Mouse (Mus musculus) midbrain, embryonic 14.5 days (tissue): Measurements from ENCODE around the gene Ift22. TPM values are rescaled to one million over a fixed set of nuclear protein-coding genes. Genes with fewer than 3 reads are reported as not detected.
"Not testable (repeated sequence)": the region's sequence is repeated elsewhere in the genome, so short reads cannot be mapped to it uniquely, and the experiment has no call there.

Experiments
- ATAC-seq: fragments of 200-750 bp; cut with Nextera tagmentation; 2 replicates; pipeline ENCODE4 v1.8.0; 2017; ENCODE audit warnings: moderate number of reproducible peaks, moderate library complexity; ENCODE audit not compliant: low FRiP score, low TSS enrichment
- DNase-seq: peaks from one replicate; pipeline ENCODE4 v3.0.0-alpha.2; 2015
- H3K27ac ChIP-seq: fragments of 300-500 bp; sonication (generic); replicated peaks from 2 replicates; pipeline ENCODE4 v1.5.1; 2014; ENCODE audit warnings: mild to moderate bottlenecking, low read depth, low read length, moderate library complexity
- H3K27me3 ChIP-seq: fragments of 300-500 bp; sonication (generic); 2 replicates; pipeline ENCODE4 v1.6.1; 2014; ENCODE audit warnings: low read length, control low read depth, mixed read lengths; ENCODE audit not compliant: control insufficient read depth, insufficient read depth
- H3K36me3 ChIP-seq: fragments of 300-500 bp; sonication (generic); 2 replicates; pipeline ENCODE4 v1.6.1; 2014; ENCODE audit warnings: low read length, control low read depth; ENCODE audit not compliant: control insufficient read depth, insufficient read depth
- H3K4me1 ChIP-seq: fragments of 300-500 bp; sonication (generic); 2 replicates; pipeline ENCODE4 v1.6.1; 2014; ENCODE audit warnings: mild to moderate bottlenecking, antibody characterized with exemption, low read length, control low read depth; ENCODE audit not compliant: control insufficient read depth, insufficient read depth
- H3K4me2 ChIP-seq: fragments of 300-500 bp; sonication (generic); 2 replicates; pipeline ENCODE4 v1.6.1; 2014; ENCODE audit warnings: mild to moderate bottlenecking, low read length, moderate library complexity
- H3K4me3 ChIP-seq: fragments of 300-500 bp; sonication (generic); replicated peaks from 2 replicates; pipeline ENCODE4 v1.5.1; 2014; ENCODE audit warnings: low read depth, low read length
- H3K9ac ChIP-seq: fragments of 300-500 bp; sonication (generic); replicated peaks from 2 replicates; pipeline ENCODE4 v1.6.1; 2014; ENCODE audit warnings: mild to moderate bottlenecking, low read length, moderate library complexity
- H3K9me3 ChIP-seq: fragments of 300-500 bp; sonication (generic); 2 replicates; pipeline ENCODE4 v1.6.1; 2016; ENCODE audit warnings: low read length, control low read depth, mixed read lengths; ENCODE audit not compliant: control insufficient read depth
- WGBS: fragments of 180-500 bp; shearing (Covaris S2); extraction: QIAGEN DNeasy Blood & Tissue Kit; methylation state at CpG from one replicate; pipeline ENCODE4 v1.1.7; 2014; 5-methylcytosine and 5-hydroxymethylcytosine counted together
- polyA plus RNA-seq: library from polyadenylated mRNA; unstranded; fragments of >200 nt; fragmentation: Nextera tagmentation; extraction: Ambion mirVana; gene quantifications from 2 replicates; pipeline ENCODE4 v1.2.1, GENCODE M21; 2014

Gene Ift22
- polyA plus RNA-seq, 1 experiment from 2014 or later, result 133 TPM

GRCm38 (mm10) chr5:136937621-136938020 lies 29.7 kb downstream of the Ift22 start:
- H3K9ac ChIP-seq, result no peak overlapping the region
- H3K4me1 ChIP-seq, result no peaks in the 10 kb centered on the region
- ATAC-seq (no peak), DNase-seq (no peak)
- no peaks in the 10 kb centered on the region for H3K27me3 ChIP-seq
- H3K27ac ChIP-seq, result no peak overlapping the region
- H3K4me2 ChIP-seq, result no peak overlapping the region
- no peaks in the 10 kb centered on the region for H3K9me3 ChIP-seq
- no peaks in the 10 kb centered on the region for H3K36me3 ChIP-seq
- WGBS, result 93% methylated on average over 5 of the region's 5 CpGs
- no peak overlapping the region for H3K4me3 ChIP-seq

- Histone ChIP-seq H3K9me3 (no peaks in the 10 kb centered on the region), H3K27ac (no peak overlapping the region), H3K27me3 (no peaks in the 10 kb centered on the region), H3K36me3 (no peaks in the 10 kb centered on the region), H3K4me1 (no peaks in the 10 kb centered on the region), H3K4me2 (no peak overlapping the region), H3K9ac (no peak overlapping the region), H3K4me3 (no peak overlapping the region)
- DNase-seq (no peak), ATAC-seq (no peak)
- 71% methylated on average over 7 of the region's 7 CpGs for WGBS
Observed at GRCm38 (mm10) chr5:136939284-136939683, 31.3 kb downstream of the Ift22 start.

GRCm38 (mm10) chr5:136940029-136940428 lies 32.1 kb downstream of the Ift22 start:
- not testable (repeated sequence) for H3K9me3 ChIP-seq, H3K27ac ChIP-seq, DNase-seq, ATAC-seq, H3K27me3 ChIP-seq, H3K36me3 ChIP-seq, H3K4me2 ChIP-seq, H3K4me1 ChIP-seq, H3K9ac ChIP-seq, H3K4me3 ChIP-seq
- WGBS, result 92% methylated on average over 6 of the region's 6 CpGs

- Histone ChIP-seq H3K36me3 (no peaks in the 10 kb centered on the region), H3K4me1 (no peaks in the 10 kb centered on the region), H3K9ac (no peak overlapping the region), H3K4me3 (no peak overlapping the region), H3K27me3 (no peaks in the 10 kb centered on the region), H3K27ac (no peak overlapping the region), H3K4me2 (no peak overlapping the region), H3K9me3 (no peaks in the 10 kb centered on the region)
- ATAC-seq (no peak), DNase-seq (no peak)
- WGBS, result 90% methylated on average over 12 of the region's 12 CpGs
Observed at GRCm38 (mm10) chr5:136940845-136941560, 33.1 kb downstream of the Ift22 start.

- Histone ChIP-seq H3K4me1 (no peaks in the 10 kb centered on the region), H3K27me3 (no peaks in the 10 kb centered on the region), H3K36me3 (no peaks in the 10 kb centered on the region), H3K4me3 (no peak overlapping the region), H3K27ac (no peak overlapping the region), H3K9me3 (no peaks in the 10 kb centered on the region), H3K9ac (no peak overlapping the region), H3K4me2 (no peak overlapping the region)
- 82% methylated on average over 3 of the region's 3 CpGs for WGBS
- no peak for ATAC-seq
- DNase-seq, result no peak
Observed at GRCm38 (mm10) chr5:136942781-136943180, 34.8 kb downstream of the Ift22 start.

- no peak for DNase-seq
- ATAC-seq, result no peak
Observed at GRCm38 (mm10) chr5:136943382-136943781, 35.4 kb downstream of the Ift22 start.

GRCm38 (mm10) chr5:136945084-136945483 lies 37.1 kb downstream of the Ift22 start:
- WGBS, result 84% methylated on average over 12 of the region's 12 CpGs
- Histone ChIP-seq H3K27me3 (no peaks in the 10 kb centered on the region), H3K9me3 (no peaks in the 10 kb centered on the region), H3K9ac (no peak overlapping the region), H3K4me2 (no peak overlapping the region), H3K4me1 (no peaks in the 10 kb centered on the region), H3K36me3 (no peaks in the 10 kb centered on the region), H3K27ac (no peak overlapping the region), H3K4me3 (no peak overlapping the region)
- ATAC-seq (no peak), DNase-seq (no peak)

More at GRCm38 (mm10) chr5:136943382-136943781, 35.4 kb downstream of the Ift22 start:
- no peaks in the 10 kb centered on the region for H3K36me3 ChIP-seq
- WGBS, result 71% methylated on average over 2 of the region's 2 CpGs
- H3K4me2 ChIP-seq, result no peak overlapping the region
- no peak overlapping the region for H3K27ac ChIP-seq
- no peak overlapping the region for H3K4me3 ChIP-seq
- H3K27me3 ChIP-seq, result no peaks in the 10 kb centered on the region
- no peaks in the 10 kb centered on the region for H3K9me3 ChIP-seq
- no peak overlapping the region for H3K9ac ChIP-seq
- no peaks in the 10 kb centered on the region for H3K4me1 ChIP-seq

- Histone ChIP-seq H3K9ac (no peak overlapping the region), H3K9me3 (no peaks in the 10 kb centered on the region), H3K27ac (no peak overlapping the region), H3K4me2 (no peak overlapping the region), H3K27me3 (no peaks in the 10 kb centered on the region), H3K4me1 (no peaks in the 10 kb centered on the region), H3K36me3 (no peaks in the 10 kb centered on the region), H3K4me3 (no peak overlapping the region)
- no peak for ATAC-seq
- no peak for DNase-seq
Observed at GRCm38 (mm10) chr5:136947874-136948273, 39.9 kb downstream of the Ift22 start.

- DNase-seq, H3K9me3 ChIP-seq, H3K4me1 ChIP-seq, H3K36me3 ChIP-seq, H3K27me3 ChIP-seq, ATAC-seq, H3K27ac ChIP-seq, H3K9ac ChIP-seq, H3K4me3 ChIP-seq, H3K4me2 ChIP-seq: not testable (repeated sequence)
- 84% methylated on average over 14 of the region's 14 CpGs for WGBS
Observed at GRCm38 (mm10) chr5:136949551-136950336, 41.8 kb downstream of the Ift22 start.
